Mouse (Mus musculus) forebrain, embryonic 11.5 days (tissue): ENCODE results near the gene Sgms2. TPM values are rescaled to one million over a fixed set of nuclear protein-coding genes. Genes with fewer than 3 reads are reported as not detected.

ENCODE experiments used
- ATAC-seq: fragments of 200-750 bp; cut with Nextera tagmentation; replicated peaks from 2 replicates; pipeline ENCODE4 v1.8.0; 2017; ENCODE audit warnings: moderate TSS enrichment; ENCODE audit not compliant: low FRiP score
- DNase-seq: peaks from one replicate; pipeline ENCODE4 v3.0.0-alpha.2; 2017; ENCODE audit warnings: low spot score
- H3K27ac ChIP-seq: fragments of 300-500 bp; sonication (generic); 2 replicates; pipeline ENCODE4 v1.5.1; 2014; ENCODE audit warnings: low read depth, low read length
- H3K27me3 ChIP-seq: fragments of 300-500 bp; sonication (generic); 2 replicates; pipeline ENCODE4 v1.6.1; 2014; ENCODE audit warnings: mild to moderate bottlenecking, low read length, mixed read lengths; ENCODE audit not compliant: control insufficient read depth, insufficient read depth
- H3K36me3 ChIP-seq: fragments of 300-500 bp; sonication (generic); 2 replicates; pipeline ENCODE4 v1.6.1; 2014; ENCODE audit warnings: mild to moderate bottlenecking, low read length, moderate library complexity, mixed read lengths; ENCODE audit not compliant: control insufficient read depth, insufficient read depth
- H3K4me1 ChIP-seq: fragments of 300-500 bp; sonication (generic); replicated peaks from 2 replicates; pipeline ENCODE4 v1.6.1; 2014; ENCODE audit warnings: low read length, mixed read lengths; ENCODE audit not compliant: control insufficient read depth, insufficient read depth
- H3K4me2 ChIP-seq: fragments of 300-500 bp; sonication (generic); 2 replicates; pipeline ENCODE4 v1.6.1; 2014; ENCODE audit warnings: low read depth, mild to moderate bottlenecking, low read length, moderate library complexity, mixed read lengths; ENCODE audit not compliant: severe bottlenecking
- H3K4me3 ChIP-seq: fragments of 300-500 bp; sonication (generic); 2 replicates; pipeline ENCODE4 v1.5.1; 2014; ENCODE audit warnings: low read depth, low read length
- H3K9ac ChIP-seq: fragments of 300-500 bp; sonication (generic); 2 replicates; pipeline ENCODE4 v1.6.1; 2014; ENCODE audit warnings: low read length
- H3K9me3 ChIP-seq: fragments of 300-500 bp; sonication (generic); 2 replicates; pipeline ENCODE4 v1.6.1; 2016; ENCODE audit warnings: low read length, mixed read lengths; ENCODE audit not compliant: control insufficient read depth
- WGBS: fragments of 180-500 bp; shearing (Covaris S2); extraction: QIAGEN DNeasy Blood & Tissue Kit; methylation state at CpG from one replicate; pipeline ENCODE4 v1.1.7; 2014; 5-methylcytosine and 5-hydroxymethylcytosine counted together
- polyA plus RNA-seq: library from polyadenylated mRNA; unstranded; fragments of >200 nt; fragmentation: Nextera tagmentation; extraction: Ambion mirVana; gene quantifications from 2 replicates; pipeline ENCODE4 v1.2.1, GENCODE M21; 2014

Gene Sgms2
- polyA plus RNA-seq, 1 experiment from 2014 or later, result 0.83 TPM

DNA sequence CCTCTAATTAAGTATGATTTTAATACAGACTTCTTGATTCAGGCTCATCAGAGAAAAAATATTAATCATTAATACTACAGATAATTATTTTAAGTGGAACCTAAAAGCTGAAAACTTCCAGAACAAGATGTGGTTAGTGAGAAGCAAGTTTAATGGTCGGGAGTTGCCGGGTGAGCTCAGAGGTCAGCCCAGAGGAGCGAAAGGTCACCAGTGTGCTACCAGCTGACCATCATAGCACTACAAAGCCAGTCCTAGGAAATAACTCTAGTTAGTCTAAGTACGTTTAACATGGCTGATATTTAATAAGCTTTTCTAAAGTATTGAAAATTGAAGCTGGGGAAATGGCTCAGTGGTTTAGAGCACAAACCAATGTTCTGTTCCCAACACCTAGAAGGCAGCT, 129.3 kb downstream of the Sgms2 start:
- H3K9ac ChIP-seq, result no peak overlapping the region
- no peak overlapping the region for H3K4me3 ChIP-seq
- no peaks in the 10 kb centered on the region for H3K9me3 ChIP-seq
- DNase-seq, result peak; percentile 1
- no peaks in the 10 kb centered on the region for H3K36me3 ChIP-seq
- no peaks in the 10 kb centered on the region for H3K4me1 ChIP-seq
- no peaks in the 10 kb centered on the region for H3K27me3 ChIP-seq
- H3K4me2 ChIP-seq, result no peak overlapping the region
- no peak for ATAC-seq
- WGBS, result 82% methylated on average over 4 of the region's 4 CpGs
- no peak overlapping the region for H3K27ac ChIP-seq

DNA sequence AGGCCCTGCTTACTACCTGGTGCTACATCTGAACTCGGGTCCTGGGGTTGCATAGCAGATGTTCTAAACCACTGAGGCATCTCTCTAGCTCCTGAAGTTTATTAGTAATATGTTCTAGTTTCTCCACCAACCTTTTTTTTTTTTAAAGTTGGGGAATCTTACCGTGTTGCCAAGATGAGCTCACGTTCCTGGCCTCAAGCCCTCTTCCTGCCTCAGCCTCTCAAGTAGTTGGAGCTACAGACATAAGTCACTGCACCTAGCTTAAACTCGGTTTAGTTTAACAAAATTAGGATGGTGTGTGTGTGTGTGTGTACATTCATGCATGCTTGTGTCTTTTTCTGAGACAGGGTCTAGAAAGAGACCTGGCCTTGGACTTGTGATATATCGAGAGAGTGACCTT, 132.2 kb downstream of the Sgms2 start:
- no peak for ATAC-seq
- Histone ChIP-seq H3K36me3 (no peaks in the 10 kb centered on the region), H3K9ac (no peak overlapping the region), H3K27ac (no peak overlapping the region), H3K4me2 (no peak overlapping the region), H3K9me3 (no peaks in the 10 kb centered on the region), H3K4me3 (no peak overlapping the region), H3K4me1 (no peaks in the 10 kb centered on the region), H3K27me3 (no peaks in the 10 kb centered on the region)
- DNase-seq, result no peak
- WGBS, result 83% methylated on average over 5 of the region's 5 CpGs

DNA sequence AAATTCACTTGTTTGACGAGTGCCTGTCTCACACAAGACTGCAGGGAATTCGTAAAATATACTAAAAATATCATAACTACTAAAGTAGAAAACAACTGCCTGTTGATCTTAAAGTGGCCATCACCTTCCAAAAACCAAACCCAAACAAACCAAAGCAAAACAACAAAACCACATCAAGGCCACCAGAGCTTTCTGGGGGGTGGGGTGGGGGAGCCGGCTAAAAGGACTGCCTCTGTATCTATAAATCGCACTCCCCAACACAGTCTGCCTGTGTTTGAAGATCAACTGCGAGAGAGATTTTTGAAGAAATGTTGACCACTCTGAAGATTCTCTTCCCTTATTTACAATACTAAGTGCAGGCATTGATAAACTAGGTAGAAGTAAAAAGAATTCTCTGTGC, 133.0 kb downstream of the Sgms2 start:
- no peak overlapping the region for H3K9ac ChIP-seq
- no peak overlapping the region for H3K4me2 ChIP-seq
- WGBS, result 91% methylated on average over 5 of the region's 5 CpGs
- no peaks in the 10 kb centered on the region for H3K36me3 ChIP-seq
- DNase-seq (peak; percentile 22), ATAC-seq (no peak)
- H3K9me3 ChIP-seq, result no peaks in the 10 kb centered on the region
- no peaks in the 10 kb centered on the region for H3K4me1 ChIP-seq
- no peak overlapping the region for H3K4me3 ChIP-seq
- no peaks in the 10 kb centered on the region for H3K27me3 ChIP-seq
- H3K27ac ChIP-seq, result no peak overlapping the region

DNA sequence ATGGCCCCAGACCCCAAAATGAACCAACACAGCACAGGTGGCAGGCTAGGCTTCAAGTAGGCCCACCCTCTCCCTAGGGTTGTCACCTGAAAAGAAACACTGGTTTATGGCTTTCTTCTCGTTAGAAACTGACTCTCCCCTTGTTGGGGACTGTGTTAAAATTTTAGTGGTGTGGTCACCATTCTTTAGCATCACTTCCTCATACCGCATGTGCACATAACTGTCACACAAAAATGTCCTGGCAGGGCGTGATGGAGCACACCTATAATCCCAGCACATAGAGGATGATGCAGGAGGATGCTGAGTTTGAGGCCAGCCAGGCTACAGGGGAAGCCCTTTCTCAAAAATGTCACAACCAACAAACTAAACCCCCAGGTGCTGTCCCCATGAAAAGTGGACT, 133.6 kb downstream of the Sgms2 start:
- DNase-seq (no peak), ATAC-seq (no peak)
- no peaks in the 10 kb centered on the region for H3K36me3 ChIP-seq
- no peaks in the 10 kb centered on the region for H3K4me1 ChIP-seq
- no peak overlapping the region for H3K27ac ChIP-seq
- no peaks in the 10 kb centered on the region for H3K27me3 ChIP-seq
- WGBS, result 90% methylated on average over 3 of the region's 3 CpGs
- H3K4me2 ChIP-seq, result no peak overlapping the region
- H3K4me3 ChIP-seq, result no peak overlapping the region
- H3K9ac ChIP-seq, result no peak overlapping the region
- no peaks in the 10 kb centered on the region for H3K9me3 ChIP-seq

GRCm38 (mm10) chr3:131356026-131356425, 135.2 kb downstream of the Sgms2 start:
- Histone ChIP-seq H3K27me3 (no peaks in the 10 kb centered on the region), H3K4me3 (no peak overlapping the region), H3K4me2 (no peak overlapping the region), H3K4me1 (no peaks in the 10 kb centered on the region), H3K36me3 (no peaks in the 10 kb centered on the region), H3K9me3 (no peaks in the 10 kb centered on the region), H3K9ac (no peak overlapping the region), H3K27ac (no peak overlapping the region)
- peak; percentile 28 for DNase-seq
- no peak for ATAC-seq
- 74% methylated on average over 5 of the region's 5 CpGs for WGBS

DNA sequence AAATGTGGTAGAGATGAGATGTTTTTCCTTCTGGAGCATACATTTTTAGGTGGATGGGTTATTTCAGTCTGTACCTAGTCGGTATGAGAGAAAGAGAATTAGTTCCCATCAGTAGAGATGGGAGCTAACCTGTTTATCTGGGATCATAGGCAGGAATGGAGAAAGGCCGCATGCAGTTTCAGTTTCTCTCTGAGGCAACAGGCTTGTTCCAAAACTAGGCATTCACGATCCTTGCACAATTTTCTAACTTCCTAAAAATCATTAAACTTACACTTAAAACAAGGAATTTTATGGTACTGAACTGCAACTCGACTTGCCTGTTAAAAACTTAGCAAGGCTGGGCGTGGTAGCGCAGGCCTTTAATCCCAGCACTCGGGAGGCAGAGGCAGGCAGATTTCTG, 140.7 kb downstream of the Sgms2 start:
- no peaks in the 10 kb centered on the region for H3K36me3 ChIP-seq
- H3K4me1 ChIP-seq, result no peaks in the 10 kb centered on the region
- H3K27me3 ChIP-seq, result no peaks in the 10 kb centered on the region
- H3K9me3 ChIP-seq, result no peaks in the 10 kb centered on the region
- H3K27ac ChIP-seq, result no peak overlapping the region
- ATAC-seq (no peak), DNase-seq (no peak)
- H3K4me2 ChIP-seq, result no peak overlapping the region
- WGBS, result 94% methylated on average over 7 of the region's 7 CpGs
- no peak overlapping the region for H3K4me3 ChIP-seq
- no peak overlapping the region for H3K9ac ChIP-seq

DNA sequence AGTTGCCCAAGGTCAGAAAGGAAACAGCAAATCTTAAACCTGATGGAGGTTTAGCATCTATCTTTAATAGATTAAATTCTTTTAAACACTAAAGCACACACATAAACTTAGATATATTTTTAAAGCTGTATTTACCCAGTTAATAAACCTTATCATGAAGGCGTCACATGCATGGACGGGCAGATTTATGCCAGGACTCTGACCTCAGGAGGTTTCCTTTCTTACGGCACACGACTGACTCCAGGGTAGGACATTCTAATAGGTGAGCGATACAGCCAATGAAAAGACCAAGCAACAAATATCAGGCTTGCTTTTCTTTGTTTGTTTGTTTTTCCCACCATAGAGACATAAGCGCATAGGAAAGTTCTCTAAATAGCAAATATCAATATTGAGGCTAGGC, 142.2 kb downstream of the Sgms2 start:
- ATAC-seq, result no peak
- Histone ChIP-seq H3K36me3 (no peaks in the 10 kb centered on the region), H3K4me1 (no peaks in the 10 kb centered on the region), H3K4me3 (no peak overlapping the region), H3K9ac (no peak overlapping the region), H3K27me3 (no peaks in the 10 kb centered on the region), H3K27ac (no peak overlapping the region), H3K4me2 (no peak overlapping the region), H3K9me3 (no peaks in the 10 kb centered on the region)
- 89% methylated on average over 6 of the region's 6 CpGs for WGBS
- peak; percentile 2 for DNase-seq

GRCm38 (mm10) chr3:131348579-131348950, 142.6 kb downstream of the Sgms2 start:
- Histone ChIP-seq H3K27me3 (no peaks in the 10 kb centered on the region), H3K27ac (no peak overlapping the region), H3K36me3 (no peaks in the 10 kb centered on the region), H3K4me1 (no peaks in the 10 kb centered on the region), H3K9me3 (no peaks in the 10 kb centered on the region), H3K4me2 (no peak overlapping the region), H3K9ac (no peak overlapping the region), H3K4me3 (no peak overlapping the region)
- DNase-seq (no peak), ATAC-seq (no peak)
- 70% methylated on average over 3 of the region's 3 CpGs for WGBS

- no peak overlapping the region for H3K4me3 ChIP-seq
- WGBS, result 63% methylated on average over 6 of the region's 6 CpGs
- no peak overlapping the region for H3K9ac ChIP-seq
- H3K4me1 ChIP-seq, result no peaks in the 10 kb centered on the region
- H3K27ac ChIP-seq, result no peak overlapping the region
- H3K36me3 ChIP-seq, result no peaks in the 10 kb centered on the region
- DNase-seq, result peak; percentile 55
- no peak overlapping the region for H3K4me2 ChIP-seq
- 0 out of 2 replicates have a peak, but pooled peaks have one; percentile 30 for ATAC-seq
- no peaks in the 10 kb centered on the region for H3K9me3 ChIP-seq
- H3K27me3 ChIP-seq, result no peaks in the 10 kb centered on the region
Observed at GRCm38 (mm10) chr3:131347831-131348578, 143.2 kb downstream of the Sgms2 start.
